Comparison of ENCODE assay signal across 8 mouse cellular contexts in the genomic region with DNA sequence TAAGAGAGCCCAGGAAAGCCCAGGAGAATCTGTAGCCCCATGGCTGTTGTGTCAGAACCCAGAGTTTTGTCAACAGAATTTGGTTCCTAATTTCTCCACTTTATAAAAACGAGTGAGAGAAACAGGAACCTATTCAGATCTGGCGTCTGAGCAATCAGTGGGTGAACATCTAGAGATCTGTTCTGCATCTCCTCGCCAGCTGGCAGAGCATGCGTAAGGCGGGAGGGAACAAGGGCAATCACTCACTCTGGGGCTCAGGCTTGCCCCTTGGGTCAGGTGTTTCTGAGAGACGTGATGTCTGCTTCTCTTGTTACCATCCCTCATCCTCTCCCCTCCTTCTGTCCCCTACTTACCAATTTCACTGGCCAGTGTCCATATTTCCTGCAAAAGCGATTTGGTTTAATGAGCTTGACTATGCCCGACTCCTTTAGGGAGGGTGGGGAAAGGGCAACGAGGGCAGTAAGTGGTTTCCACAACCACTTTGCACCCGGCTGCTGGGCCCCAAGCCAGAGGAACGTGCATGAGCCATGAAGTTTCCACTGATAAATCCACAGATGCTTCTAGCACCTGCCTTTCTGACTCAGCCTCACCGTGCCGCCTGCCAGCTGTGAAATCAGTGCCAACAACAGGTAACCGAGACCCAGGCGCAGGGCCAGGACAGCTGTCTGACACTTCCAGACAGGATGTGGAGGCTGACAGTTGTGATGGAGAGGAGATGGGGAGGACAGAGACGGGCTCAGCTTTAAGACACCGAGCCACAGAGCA. TPM values are rescaled to one million over a fixed set of nuclear protein-coding genes. Genes with fewer than 3 reads are reported as not detected.
A peak's percentile ranks its signal among the peaks of the same experiment; 100 is the strongest.
DNase-seq lines count a peak whose midpoint lies in the region; ATAC-seq lines count a peak whose summit lies in the region.

No protein-coding gene starts in this region.

- 38% methylated on average over 17 of the region's 17 CpGs for WGBS in limb, embryonic 15.5 days
- WGBS in midbrain, embryonic 10.5 days = 81% methylated on average over 17 of the region's 17 CpGs

- intact Hi-C loops in heart, postnatal 10 days (cut with DNase I) = no loop called here

- no peak overlapping the region for H3K27ac ChIP-seq in limb, embryonic 15.5 days
- no peak overlapping the region for H3K27ac ChIP-seq in midbrain, embryonic 10.5 days (replicated peaks)

- peaks cover 32% of the 10 kb centered on the region for H3K4me1 ChIP-seq in limb, embryonic 15.5 days
- H3K4me1 ChIP-seq in midbrain, embryonic 10.5 days = peaks cover 14% of the 10 kb centered on the region

- H3K9me3 ChIP-seq in limb, embryonic 15.5 days = no peaks in the 10 kb centered on the region
- H3K9me3 ChIP-seq in midbrain, embryonic 10.5 days (replicated peaks) = no peaks in the 10 kb centered on the region

- H3K4me3 ChIP-seq in limb, embryonic 15.5 days = no peak overlapping the region
- no peak overlapping the region for H3K4me3 ChIP-seq in midbrain, embryonic 10.5 days

- H3K9ac ChIP-seq in limb, embryonic 15.5 days = no peak overlapping the region

- DNase-seq in cerebellum, postnatal 10 days = peak; percentile 61 to 66
- DNase-seq in cerebellum, adult 11-12 months = no peak
- DNase-seq in NIH3T3 (ENCODE audit: low read depth) = peak; percentile 82
- peak; percentile 67 to 80 for DNase-seq in heart, postnatal 10 days
- no peak for DNase-seq in natural killer cell, adult 2 months (ENCODE audit: low spot score in 2 of 2)
- DNase-seq in midbrain, embryonic 10.5 days (ENCODE audit: low spot score) = no peak
- no peak for DNase-seq in spleen, postnatal 14 days (ENCODE audit: low spot score in 2 of 2)

- ATAC-seq in limb, embryonic 15.5 days (ENCODE audit: insufficient number of reproducible peaks, low FRiP score, low TSS enrichment, low read depth) = peak; percentile 40; the same call in 1 of the 2 replicates

- peaks cover 34% of the 10 kb centered on the region for H3K27me3 ChIP-seq in limb, embryonic 15.5 days
- peaks cover 42% of the 10 kb centered on the region for H3K27me3 ChIP-seq in midbrain, embryonic 10.5 days (ENCODE audit: low read depth, poor library complexity, severe bottlenecking)

- no peaks in the 10 kb centered on the region for H3K36me3 ChIP-seq in limb, embryonic 15.5 days
- H3K36me3 ChIP-seq in midbrain, embryonic 10.5 days = no peaks in the 10 kb centered on the region

- H3K4me2 ChIP-seq in limb, embryonic 15.5 days = no peak overlapping the region

RNA-seq across cellular contexts. Expression of gene Gfra4, which starts 5.5 kb away (rescaled TPM):
- total RNA-seq in heart, postnatal 10 days (2021) = 1 to 10 TPM; 3.8 to 6.8 TPM
- polyA plus RNA-seq in limb, embryonic 15.5 days (2015; fragmentation: Nextera tagmentation; extraction: Ambion mirVana) = 29.5 and 31.8 TPM in 2 replicates
- 3.6 and 3.7 TPM in 2 replicates for polyA plus RNA-seq in midbrain, embryonic 10.5 days (2016; fragmentation: Nextera tagmentation; extraction: Ambion mirVana)

RNA-seq across cellular contexts. Expression of gene Adam33, which starts 26.2 kb away (rescaled TPM):
- 1 to 10 TPM in 1 of 2 experiments, under 1 TPM in 1; 0.92 to 1.8 TPM for total RNA-seq in heart, postnatal 10 days (2021)
- polyA plus RNA-seq in limb, embryonic 15.5 days (2015; fragmentation: Nextera tagmentation; extraction: Ambion mirVana) = 69.2 and 77.5 TPM in 2 replicates
- 0.84 and 1.1 TPM in 2 replicates for polyA plus RNA-seq in midbrain, embryonic 10.5 days (2016; fragmentation: Nextera tagmentation; extraction: Ambion mirVana)

RNA-seq across cellular contexts. Expression of gene Siglec1, which starts 49.2 kb away (rescaled TPM):
- total RNA-seq in heart, postnatal 10 days (2021) = under 1 TPM; 0.64 to 0.77 TPM
- 0.58 and 0.61 TPM in 2 replicates for polyA plus RNA-seq in limb, embryonic 15.5 days (2015; fragmentation: Nextera tagmentation; extraction: Ambion mirVana)
- 0.12 TPM in 2 replicates for polyA plus RNA-seq in midbrain, embryonic 10.5 days (2016; fragmentation: Nextera tagmentation; extraction: Ambion mirVana)

Comparison
In these comparisons a context has a peak if more than half of its experiments do, and no peak if none do; other contexts are left out.
1. DNase-seq: peak in cerebellum, postnatal 10 days (2 of 2), NIH3T3 (single experiment) and heart, postnatal 10 days (2 of 2); none in cerebellum, adult 11-12 months (single experiment), natural killer cell, adult 2 months (0 of 2), midbrain, embryonic 10.5 days (single experiment) and spleen, postnatal 14 days (0 of 2).
2. RNA of gene Adam33, which starts 26.2 kb away (polyA plus RNA-seq): 69.2 to 77.5 TPM in limb, embryonic 15.5 days; 0.84 to 1.1 TPM in midbrain, embryonic 10.5 days; every median in the first group is over 10 times any median in the second.